Mouse (Mus musculus): ENCODE measurements around the gene Igfn1. TPM values are rescaled to one million over a fixed set of nuclear protein-coding genes. Genes with fewer than 3 reads are reported as not detected.
A peak's percentile ranks its signal among the peaks of the same experiment; 100 is the strongest.

The Igfn1 gene
- polyA plus RNA-seq, 1 experiment = 0.81 TPM

DNA sequence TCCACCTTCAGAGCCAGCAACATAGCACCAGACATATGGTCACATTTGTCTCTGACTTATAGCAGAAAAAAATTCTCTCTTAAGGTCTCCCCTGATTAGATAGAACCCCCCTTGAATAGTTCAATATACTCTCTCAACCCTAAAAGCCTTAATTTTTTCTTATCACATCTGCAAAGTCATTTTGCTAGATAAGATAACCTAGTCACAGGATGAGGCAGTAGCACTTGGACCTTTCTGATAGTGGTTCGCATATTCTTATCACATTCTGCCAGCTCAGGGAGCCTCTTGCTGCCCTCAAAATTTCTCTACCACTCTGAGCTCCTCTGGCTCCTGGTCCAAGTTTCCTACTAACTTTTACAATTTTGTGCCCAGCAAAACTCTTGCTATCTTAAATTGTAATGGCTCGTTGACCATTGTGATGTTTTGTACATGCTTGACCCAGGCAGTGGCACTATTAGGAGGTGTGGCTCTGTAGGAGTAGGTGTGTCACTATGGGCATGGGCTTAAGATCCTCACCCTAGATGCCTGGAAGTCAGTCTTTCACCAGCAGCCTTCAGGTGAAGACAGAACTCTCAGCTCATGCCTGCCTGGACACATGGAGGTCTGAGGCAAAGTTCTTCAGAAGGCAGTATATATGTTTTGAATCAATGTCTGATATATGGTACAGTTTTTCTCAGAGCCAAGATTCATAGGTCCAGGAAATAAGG is 8.8 kb upstream of the Igfn1 start:
- no peak for TF ChIP-seq POLR2A (IDR thresholded peaks at IDR 0.05; ENCODE audit: control insufficient read depth, extremely low read depth, insufficient read depth, low read length, poor library complexity)
- no peak for TF ChIP-seq CTCF (IDR thresholded peaks at IDR 0.05; ENCODE audit: borderline replicate concordance, control insufficient read depth, extremely low read depth, insufficient read depth, low read length, poor library complexity)
- Histone ChIP-seq H3K27me3 (ENCODE audit: control insufficient read depth, insufficient read depth, low read length) (no peaks in the 10 kb centered on the region), H3K27ac (ENCODE audit: control insufficient read depth, insufficient read depth, low read length) (no peak overlapping the region), H3K4me1 (replicated peaks; ENCODE audit: control insufficient read depth, insufficient read depth, low read length) (peaks cover 2% of the 10 kb centered on the region; the same call in 1 of the 2 replicates), H3K4me3 (ENCODE audit: control insufficient read depth, insufficient read depth, low read length) (no peak overlapping the region), H3K36me3 (ENCODE audit: control insufficient read depth, insufficient read depth, low read length) (no peaks in the 10 kb centered on the region)
- 88% methylated on average over 2 of the region's 2 CpGs for WGBS
- no peak for DNase-seq

GRCm38 (mm10) chr1:136013513-136013912 is 7.4 kb upstream of the Igfn1 start:
- H3K4me1 ChIP-seq (replicated peaks; ENCODE audit: control insufficient read depth, insufficient read depth, low read length) = peaks cover 2% of the 10 kb centered on the region; the same call in 1 of the 2 replicates
- DNase-seq = no peak
- H3K36me3 ChIP-seq (ENCODE audit: control insufficient read depth, insufficient read depth, low read length) = no peaks in the 10 kb centered on the region
- no peaks in the 10 kb centered on the region for H3K27me3 ChIP-seq (ENCODE audit: control insufficient read depth, insufficient read depth, low read length)
- 91% methylated on average over 4 of the region's 4 CpGs for WGBS
- H3K27ac ChIP-seq (ENCODE audit: control insufficient read depth, insufficient read depth, low read length) = no peak overlapping the region
- H3K4me3 ChIP-seq (ENCODE audit: control insufficient read depth, insufficient read depth, low read length) = no peak overlapping the region
- TF ChIP-seq CTCF (IDR thresholded peaks at IDR 0.05; ENCODE audit: borderline replicate concordance, control insufficient read depth, extremely low read depth, insufficient read depth, low read length, poor library complexity) (no peak), POLR2A (IDR thresholded peaks at IDR 0.05; ENCODE audit: control insufficient read depth, extremely low read depth, insufficient read depth, low read length, poor library complexity) (no peak)

DNA sequence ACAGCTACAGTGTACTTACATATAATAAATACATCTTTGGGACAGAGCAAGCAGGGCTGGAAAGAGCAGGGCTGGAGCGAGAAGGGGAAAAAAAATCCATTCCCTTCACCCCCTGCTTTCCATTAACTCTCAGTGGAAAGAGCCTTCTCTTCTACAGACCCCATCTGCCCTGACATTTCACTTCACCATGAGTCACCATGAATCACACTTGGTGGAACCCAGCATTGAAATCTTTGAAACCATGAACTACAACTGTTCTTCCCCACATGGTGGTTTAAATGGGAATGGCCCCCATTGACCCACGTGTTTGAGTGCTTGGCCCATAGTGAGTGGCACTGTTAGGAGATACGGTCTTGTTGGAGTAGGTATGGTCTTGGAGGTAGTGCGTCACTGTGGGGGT is 4.1 kb upstream of the Igfn1 start:
- 87% methylated on average over 4 of the region's 4 CpGs for WGBS
- no peak for DNase-seq
- peaks cover 4% of the 10 kb centered on the region; the same call in 1 of the 2 replicates for H3K27me3 ChIP-seq (ENCODE audit: control insufficient read depth, insufficient read depth, low read length)
- no peak for TF ChIP-seq POLR2A (IDR thresholded peaks at IDR 0.05; ENCODE audit: control insufficient read depth, extremely low read depth, insufficient read depth, low read length, poor library complexity)
- TF ChIP-seq CTCF (IDR thresholded peaks at IDR 0.05; ENCODE audit: borderline replicate concordance, control insufficient read depth, extremely low read depth, insufficient read depth, low read length, poor library complexity) = no peak
- H3K4me1 ChIP-seq (replicated peaks; ENCODE audit: control insufficient read depth, insufficient read depth, low read length) = peaks cover 3% of the 10 kb centered on the region
- no peak overlapping the region for H3K4me3 ChIP-seq (ENCODE audit: control insufficient read depth, insufficient read depth, low read length)
- no peak overlapping the region for H3K27ac ChIP-seq (ENCODE audit: control insufficient read depth, insufficient read depth, low read length)
- H3K36me3 ChIP-seq (ENCODE audit: control insufficient read depth, insufficient read depth, low read length) = no peaks in the 10 kb centered on the region

GRCm38 (mm10) chr1:136008159-136008533 is 2.0 kb upstream of the Igfn1 start:
- TF ChIP-seq CTCF (IDR thresholded peaks at IDR 0.05; ENCODE audit: borderline replicate concordance, control insufficient read depth, extremely low read depth, insufficient read depth, low read length, poor library complexity) (no peak), POLR2A (IDR thresholded peaks at IDR 0.05; ENCODE audit: control insufficient read depth, extremely low read depth, insufficient read depth, low read length, poor library complexity) (no peak)
- 22% methylated on average over 8 of the region's 8 CpGs for WGBS
- H3K27me3 ChIP-seq (ENCODE audit: control insufficient read depth, insufficient read depth, low read length) = peaks cover 4% of the 10 kb centered on the region; the same call in 1 of the 2 replicates
- DNase-seq = no peak
- no peak overlapping the region for H3K27ac ChIP-seq (ENCODE audit: control insufficient read depth, insufficient read depth, low read length)
- H3K36me3 ChIP-seq (ENCODE audit: control insufficient read depth, insufficient read depth, low read length) = no peaks in the 10 kb centered on the region
- H3K4me1 ChIP-seq (replicated peaks; ENCODE audit: control insufficient read depth, insufficient read depth, low read length) = peaks cover 3% of the 10 kb centered on the region
- H3K4me3 ChIP-seq (ENCODE audit: control insufficient read depth, insufficient read depth, low read length) = no peak overlapping the region

DNA sequence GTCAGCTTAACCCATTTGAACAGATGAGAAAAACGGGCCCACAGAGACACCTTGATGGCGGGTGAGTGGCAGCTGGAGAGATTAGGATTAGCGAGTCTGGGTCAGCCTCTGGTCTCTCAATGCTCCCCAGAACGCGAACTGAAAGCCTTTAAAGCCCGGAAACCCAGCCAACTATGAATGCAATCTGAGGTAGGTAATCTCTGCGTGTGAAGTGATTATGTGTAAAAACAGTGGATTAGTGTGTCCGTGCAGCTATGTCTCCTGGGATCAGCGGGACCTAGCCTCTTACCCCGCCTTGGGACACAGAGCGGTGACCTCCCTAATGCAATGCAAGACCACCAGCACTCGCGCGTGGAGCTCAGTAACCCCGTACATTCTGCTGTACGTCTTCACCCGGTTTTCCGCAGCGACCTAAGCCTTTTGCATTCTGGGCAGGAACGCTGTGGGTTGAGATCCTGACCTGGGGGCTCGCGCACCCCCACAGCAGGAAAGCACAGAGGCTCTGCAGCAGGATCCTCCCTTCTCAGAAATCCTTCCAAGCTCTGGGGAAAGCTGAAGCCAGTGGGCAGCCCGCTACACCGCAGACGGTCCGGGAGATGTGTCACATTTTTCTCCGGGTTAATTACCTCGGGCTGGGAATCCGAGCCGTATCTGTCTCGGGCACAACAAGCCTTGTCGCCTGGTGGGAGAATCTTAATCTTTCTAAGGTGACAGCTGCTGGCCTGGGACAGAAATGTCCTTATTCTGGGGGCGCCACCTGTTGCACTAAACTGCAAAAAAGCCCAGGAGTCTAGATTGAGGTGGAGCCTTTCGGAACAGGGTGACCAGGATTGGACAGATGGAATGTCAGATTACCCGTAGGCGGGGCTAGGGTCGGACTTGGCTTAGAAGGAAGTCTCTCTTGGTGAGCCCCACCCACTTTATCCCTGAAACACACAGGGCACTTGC is 1.3 kb upstream of the Igfn1 start, which contains the start of gene Tmem9:
TSS of gene Tmem9 (plus strand) at position 940 of the 948 bp plus-strand sequence.
- no peaks in the 10 kb centered on the region for H3K36me3 ChIP-seq (ENCODE audit: control insufficient read depth, insufficient read depth, low read length)
- no peak within 1 kb of the TSS for H3K27ac ChIP-seq (ENCODE audit: control insufficient read depth, insufficient read depth, low read length)
- WGBS = 9% methylated on average over 37 of the region's 37 CpGs
- H3K4me3 ChIP-seq (ENCODE audit: control insufficient read depth, insufficient read depth, low read length) = no peak within 1 kb of the TSS; the same call in 1 of the 2 replicates
- no peak for TF ChIP-seq POLR2A (IDR thresholded peaks at IDR 0.05; ENCODE audit: control insufficient read depth, extremely low read depth, insufficient read depth, low read length, poor library complexity)
- no peak for TF ChIP-seq CTCF (IDR thresholded peaks at IDR 0.05; ENCODE audit: borderline replicate concordance, control insufficient read depth, extremely low read depth, insufficient read depth, low read length, poor library complexity)
- DNase-seq = peak; percentile 37
- H3K4me1 ChIP-seq (replicated peaks; ENCODE audit: control insufficient read depth, insufficient read depth, low read length) = peaks cover 3% of the 10 kb centered on the region
- H3K27me3 ChIP-seq (ENCODE audit: control insufficient read depth, insufficient read depth, low read length) = peaks cover 4% of the 10 kb centered on the region; the same call in 1 of the 2 replicates

DNA sequence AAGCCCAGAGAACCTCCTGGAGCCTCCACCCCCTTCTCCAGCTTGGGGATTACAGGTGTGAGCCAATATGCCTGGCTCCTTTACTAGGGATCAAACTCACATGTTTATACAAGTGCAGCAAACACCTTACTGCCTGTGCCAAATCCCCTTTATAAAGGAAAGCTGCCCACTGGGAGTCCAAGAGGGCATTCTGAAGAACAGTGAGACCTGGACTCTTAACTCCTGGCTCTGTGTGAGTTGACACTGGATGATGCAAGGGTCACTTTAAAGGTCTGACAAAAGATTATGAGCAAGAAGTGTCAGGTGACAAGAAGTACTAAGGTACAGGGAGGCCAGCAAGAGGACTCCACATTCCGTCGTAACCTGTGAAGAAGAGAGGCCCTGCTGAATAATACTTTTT is 4.7 kb downstream of the Igfn1 start:
- DNase-seq = no peak
- no peak overlapping the region for H3K27ac ChIP-seq (ENCODE audit: control insufficient read depth, insufficient read depth, low read length)
- TF ChIP-seq POLR2A (IDR thresholded peaks at IDR 0.05; ENCODE audit: control insufficient read depth, extremely low read depth, insufficient read depth, low read length, poor library complexity) (no peak), CTCF (IDR thresholded peaks at IDR 0.05; ENCODE audit: borderline replicate concordance, control insufficient read depth, extremely low read depth, insufficient read depth, low read length, poor library complexity) (no peak)

More for the DNA sequence above, 4.7 kb downstream of the Igfn1 start:
- no peak overlapping the region for H3K4me3 ChIP-seq (ENCODE audit: control insufficient read depth, insufficient read depth, low read length)
- H3K4me1 ChIP-seq (replicated peaks; ENCODE audit: control insufficient read depth, insufficient read depth, low read length) = no peaks in the 10 kb centered on the region
- H3K36me3 ChIP-seq (ENCODE audit: control insufficient read depth, insufficient read depth, low read length) = no peaks in the 10 kb centered on the region
- WGBS = 98% methylated on average over 2 of the region's 2 CpGs
- H3K27me3 ChIP-seq (ENCODE audit: control insufficient read depth, insufficient read depth, low read length) = no peaks in the 10 kb centered on the region
